Mouse (Mus musculus): Measurements from ENCODE around the gene Slc6a17.

Gene Slc6a17

DNA sequence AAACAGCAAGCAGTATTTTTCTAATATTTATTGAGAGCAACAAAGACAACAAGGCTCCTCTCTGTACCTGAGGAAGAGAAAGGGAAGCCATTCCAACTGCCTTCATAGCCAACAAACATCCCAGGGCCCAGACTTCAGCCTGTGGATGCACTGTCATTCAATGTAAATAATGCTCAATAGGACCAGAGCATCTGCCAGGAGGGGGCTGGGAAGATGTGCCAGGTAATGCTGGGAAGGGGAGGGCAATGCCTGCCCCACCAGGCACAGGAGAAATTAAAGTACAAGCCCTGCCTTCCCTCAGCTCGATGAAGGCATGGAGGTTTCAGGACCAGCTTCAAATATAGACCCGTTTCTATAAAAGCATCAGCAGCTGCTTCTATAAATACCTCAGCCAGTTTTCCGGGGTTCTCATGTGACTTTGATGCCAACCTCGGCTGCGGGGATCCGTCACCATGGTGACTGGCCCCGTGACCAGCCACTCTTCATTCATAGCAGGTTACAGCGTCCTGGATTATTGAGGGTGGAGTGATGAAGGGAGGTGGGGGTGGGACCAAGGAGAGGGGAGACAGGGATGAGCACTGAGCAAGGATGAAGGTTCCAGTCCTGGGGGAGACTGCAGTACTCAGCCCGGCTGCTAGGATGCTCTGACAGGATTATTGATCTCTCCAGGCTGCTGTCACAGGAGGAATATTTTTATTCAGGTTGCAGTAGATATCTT, 10.7 kb upstream of the Slc6a17 start:
- DNase-seq (ENCODE audit: extremely low read depth, low read depth, low spot score), result no peak

DNA sequence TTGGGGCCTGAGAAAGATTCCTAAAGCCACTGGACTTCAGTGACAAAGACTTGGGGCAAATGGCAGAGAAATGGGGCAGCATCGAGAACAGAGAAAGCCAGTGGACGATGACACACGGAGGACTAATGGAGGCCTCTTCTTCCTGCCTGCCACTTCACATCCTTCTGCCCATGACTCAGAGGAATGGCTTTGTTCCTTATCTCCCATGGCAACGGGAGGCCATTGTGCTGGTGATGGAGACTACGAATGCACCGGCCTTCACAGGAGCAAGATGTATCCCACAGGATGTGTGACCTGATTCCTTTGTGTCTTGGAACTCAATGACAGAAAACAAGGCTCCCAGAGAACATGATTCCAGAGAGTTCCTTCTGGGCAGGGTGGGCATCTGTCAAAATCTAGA, 6.7 kb upstream of the Slc6a17 start:
- no peak for DNase-seq (ENCODE audit: extremely low read depth, low read depth, low spot score)

DNA sequence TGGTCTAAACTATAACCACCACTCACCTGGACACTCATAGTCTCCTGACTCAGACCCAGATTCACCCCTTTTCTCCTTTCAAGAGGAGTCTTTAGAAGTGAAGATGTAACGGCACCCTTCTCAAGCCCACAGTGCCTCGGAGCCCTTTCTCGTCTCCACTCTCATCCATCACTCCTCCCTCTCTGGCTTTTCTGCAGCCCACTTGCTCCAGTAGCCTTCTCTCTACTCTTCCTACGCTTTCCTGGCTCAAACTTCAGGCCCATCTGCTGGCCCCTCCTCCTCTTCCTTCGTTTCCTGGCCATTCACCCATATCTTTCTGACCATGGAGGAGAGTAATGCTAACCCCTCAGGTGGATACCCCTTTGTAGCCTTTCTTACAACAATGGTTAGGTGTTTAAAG, 3.1 kb upstream of the Slc6a17 start:
- DNase-seq (ENCODE audit: extremely low read depth, low read depth, low spot score), result no peak

DNA sequence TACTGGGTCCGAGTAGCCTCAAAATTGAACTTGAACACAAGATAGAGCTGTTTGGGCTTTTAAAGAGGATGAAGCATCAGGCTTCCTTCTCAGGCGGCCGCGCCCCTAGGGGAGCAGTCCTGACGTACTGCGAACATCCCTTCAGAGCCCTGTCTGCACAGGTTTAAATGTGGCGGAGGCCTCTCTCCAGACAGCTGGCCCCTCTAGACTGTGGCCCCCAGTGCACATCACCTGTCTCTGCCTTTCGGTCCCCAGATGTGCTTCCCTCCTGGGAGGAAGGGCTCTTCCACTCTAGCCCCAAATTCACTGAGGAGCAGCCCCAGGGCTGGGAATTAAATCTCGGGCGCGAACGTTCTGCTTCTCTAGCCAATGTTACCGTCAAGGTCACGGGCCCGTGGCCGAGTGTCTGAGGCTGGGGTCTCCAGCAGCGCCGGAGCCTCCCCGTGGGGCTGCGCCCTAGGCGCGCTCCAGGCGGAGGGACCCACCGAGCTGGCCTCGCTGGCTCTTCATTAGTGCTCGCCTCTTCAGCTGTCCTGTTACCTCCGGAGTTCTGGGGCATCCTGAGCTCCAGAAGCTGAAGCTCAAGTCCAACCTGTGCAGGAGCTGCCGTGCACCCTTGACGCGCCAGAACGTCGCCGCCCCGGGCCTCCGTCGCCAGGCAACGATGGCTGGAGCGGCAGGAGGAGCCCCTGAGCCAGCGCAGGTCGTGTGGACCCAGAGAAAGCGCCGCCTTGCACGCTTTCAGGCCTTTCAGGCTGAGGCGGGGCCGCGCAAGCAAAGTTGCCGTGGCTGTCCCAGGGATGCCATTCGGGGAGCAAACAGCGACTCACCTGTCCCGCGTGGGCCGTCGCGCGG, 815 bp downstream of the Slc6a17 start:
- DNase-seq (ENCODE audit: extremely low read depth, low read depth, low spot score), result no peak

DNA sequence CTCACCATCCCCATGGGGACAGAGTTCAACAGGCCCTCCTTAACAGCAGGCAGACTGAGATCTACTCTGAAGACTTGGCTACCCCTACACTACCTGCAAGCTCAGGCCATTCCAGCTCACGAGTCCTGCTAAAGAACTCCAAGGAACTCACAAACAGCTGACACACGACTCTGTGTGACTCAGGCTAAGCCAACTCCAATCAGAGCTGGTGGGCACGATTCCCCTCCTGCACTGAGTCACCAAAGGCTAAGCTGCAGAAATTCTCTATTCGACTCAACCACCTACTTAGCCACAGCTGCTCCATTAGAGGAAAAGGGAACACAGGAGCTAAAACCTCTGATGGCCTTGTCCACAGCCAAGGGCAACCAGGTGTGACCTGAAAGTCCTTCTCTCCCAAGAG, 1.8 kb downstream of the Slc6a17 start:
- DNase-seq (ENCODE audit: extremely low read depth, low read depth, low spot score), result no peak

DNA sequence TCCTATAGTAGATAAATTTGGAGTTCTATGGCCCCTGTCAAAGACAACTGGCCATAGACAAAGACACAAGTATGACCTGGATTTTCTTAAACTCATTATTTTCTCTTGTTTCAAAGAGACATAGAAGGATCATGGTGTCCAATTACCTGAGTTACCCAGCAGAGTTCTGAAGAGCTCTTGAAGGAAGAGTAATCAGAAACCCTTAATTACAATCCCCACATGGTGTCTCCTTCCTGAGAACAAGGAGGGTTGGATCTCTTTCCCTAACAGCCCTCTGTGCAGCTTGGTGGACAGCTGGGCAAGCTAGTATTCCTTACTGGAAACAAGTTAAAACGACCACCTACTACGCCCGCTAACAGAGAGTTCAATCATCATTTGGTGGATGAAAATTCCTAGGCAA, 6.4 kb downstream of the Slc6a17 start:
- DNase-seq (ENCODE audit: extremely low read depth, low read depth, low spot score), result no peak

DNA sequence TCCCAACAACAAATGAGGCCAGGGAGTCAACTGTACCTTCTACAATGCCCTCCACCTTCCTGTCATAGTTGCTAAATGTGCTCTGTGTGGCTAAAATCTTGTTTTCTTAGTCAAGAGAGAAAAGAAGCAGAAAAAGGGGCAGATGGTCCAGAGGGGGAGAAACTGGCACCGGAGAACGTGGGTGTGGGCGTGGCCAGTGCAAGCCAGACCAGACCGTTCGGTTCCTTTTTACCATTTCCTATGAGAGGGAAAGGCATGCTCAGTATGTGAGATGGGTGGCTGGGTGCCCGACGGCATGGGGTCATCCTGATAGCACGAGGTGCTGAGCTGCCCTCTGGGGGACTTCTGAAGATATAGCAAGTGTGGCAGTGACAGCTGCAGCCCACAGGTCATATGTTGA, 9.1 kb downstream of the Slc6a17 start:
- no peak for DNase-seq (ENCODE audit: extremely low read depth, low read depth, low spot score)

DNA sequence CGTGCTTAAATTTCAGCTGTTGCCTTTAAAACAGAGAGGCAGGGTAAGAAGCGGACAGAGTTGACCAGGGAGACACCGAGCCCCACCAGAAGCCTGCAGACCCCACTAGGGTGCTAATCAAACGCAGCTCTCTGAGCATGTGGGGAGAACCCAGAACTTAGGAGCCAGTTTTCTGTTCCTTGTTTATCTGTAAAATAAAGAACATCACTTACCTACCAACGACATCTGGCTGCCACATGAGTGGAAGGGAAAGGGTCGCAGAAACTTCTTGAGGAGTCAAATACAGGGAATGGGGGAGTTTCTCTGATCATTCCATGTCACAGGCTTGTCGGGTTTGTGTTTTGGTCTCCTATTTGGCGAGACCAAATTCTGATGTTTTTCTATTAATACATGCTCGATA, 9.9 kb downstream of the Slc6a17 start:
- DNase-seq (ENCODE audit: extremely low read depth, low read depth, low spot score), result no peak

DNA sequence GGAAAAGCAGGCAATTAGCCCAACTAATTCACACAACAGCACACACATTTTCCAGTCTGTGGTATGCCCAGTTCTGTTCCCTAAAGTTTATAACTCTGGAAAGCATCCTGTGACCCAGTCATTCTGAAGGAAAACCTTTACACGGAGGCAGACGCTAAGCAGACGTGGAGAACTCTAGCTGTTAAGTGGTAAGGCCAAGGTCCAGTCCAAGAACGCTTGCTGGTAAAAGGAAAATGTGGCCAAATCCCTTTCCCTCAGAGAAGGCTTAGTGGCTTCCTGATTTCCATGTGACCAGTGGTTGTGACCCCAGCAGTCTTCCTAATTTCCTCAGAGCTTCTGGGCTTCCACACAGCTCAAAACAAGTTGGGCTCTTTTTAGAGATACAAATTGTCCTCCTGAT, 11.3 kb downstream of the Slc6a17 start:
- no peak for DNase-seq (ENCODE audit: extremely low read depth, low read depth, low spot score)

DNA sequence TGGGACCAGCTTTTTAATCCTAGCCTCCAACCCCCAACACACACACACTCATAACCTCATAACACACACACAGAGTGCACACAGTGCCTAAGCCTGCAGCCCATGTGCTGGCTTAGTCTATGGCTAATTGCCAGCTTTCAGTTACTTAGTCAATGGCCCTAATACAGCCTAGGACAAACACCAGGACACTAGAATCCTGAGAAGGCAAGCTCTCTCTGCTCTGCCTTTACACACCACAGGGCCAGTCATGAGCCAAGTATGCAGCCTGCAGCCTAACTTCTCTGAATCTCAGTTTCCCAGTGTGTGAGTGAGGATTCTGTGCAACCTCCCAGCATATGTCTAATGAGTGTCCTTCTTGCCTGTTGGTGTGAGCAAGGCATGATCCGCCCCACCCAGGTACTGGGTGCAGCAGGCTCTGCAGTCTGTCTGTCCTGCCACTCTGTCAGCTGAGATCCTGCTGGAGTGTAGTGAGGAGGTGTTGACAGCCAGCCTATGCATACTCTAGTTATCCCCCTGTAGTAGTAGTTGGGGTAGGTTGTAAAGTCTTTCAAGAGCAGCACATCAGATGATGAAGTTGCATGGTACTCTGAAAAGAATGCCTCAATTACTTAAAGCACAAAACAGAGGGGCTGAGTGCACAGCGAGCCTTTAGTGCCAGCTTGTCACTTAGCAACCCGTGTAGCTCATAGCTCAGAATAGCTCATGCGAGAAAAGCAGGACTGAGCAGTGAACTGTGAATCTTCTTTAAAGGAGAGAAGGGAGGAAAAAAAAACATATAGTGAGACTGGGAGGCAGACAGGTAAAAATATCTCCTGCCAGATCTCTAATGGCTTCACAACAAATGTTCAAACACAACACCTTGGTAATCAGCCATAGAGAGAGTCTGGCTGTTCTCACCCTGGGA, 12.1 kb downstream of the Slc6a17 start:
- DNase-seq (ENCODE audit: extremely low read depth, low read depth, low spot score), result no peak

DNA sequence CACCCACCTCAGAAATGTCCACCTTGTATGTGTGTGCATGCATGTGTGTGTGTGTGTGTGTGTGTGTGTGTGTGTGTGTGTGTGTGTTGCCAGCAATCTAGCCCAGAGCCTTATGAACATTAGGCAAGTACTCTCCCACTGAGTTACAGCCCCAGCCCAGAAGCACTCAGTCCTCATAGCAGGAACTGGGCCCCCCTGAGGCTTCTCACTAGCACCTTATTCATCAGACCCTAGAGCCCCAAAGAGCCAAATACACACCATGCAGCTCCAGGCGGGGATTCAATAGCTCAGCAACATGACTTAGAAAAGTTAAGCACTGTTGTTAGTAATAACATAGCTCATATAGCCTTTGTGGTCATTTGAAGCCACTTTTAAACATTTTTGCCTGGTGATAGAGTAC, 13.3 kb downstream of the Slc6a17 start:
- DNase-seq (ENCODE audit: extremely low read depth, low read depth, low spot score), result no peak

DNA sequence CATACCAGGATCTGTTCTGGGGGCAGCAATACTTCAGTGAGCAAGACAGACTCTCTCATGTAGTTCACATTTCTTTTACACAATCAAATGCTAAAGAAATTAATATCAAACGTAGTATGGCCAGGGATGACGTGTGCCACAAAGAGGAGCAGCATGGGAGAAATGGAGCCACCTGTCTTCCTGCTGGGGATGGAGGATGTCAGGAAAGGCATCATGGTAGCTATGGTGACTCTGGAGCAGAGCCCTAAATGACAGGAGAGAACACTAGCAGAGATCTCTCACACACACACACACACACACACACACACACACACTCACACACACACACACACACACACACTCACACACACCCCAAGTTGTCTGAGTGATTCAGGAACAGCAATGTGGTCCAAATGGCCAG, 14.1 kb downstream of the Slc6a17 start:
- DNase-seq (ENCODE audit: extremely low read depth, low read depth, low spot score), result no peak

DNA sequence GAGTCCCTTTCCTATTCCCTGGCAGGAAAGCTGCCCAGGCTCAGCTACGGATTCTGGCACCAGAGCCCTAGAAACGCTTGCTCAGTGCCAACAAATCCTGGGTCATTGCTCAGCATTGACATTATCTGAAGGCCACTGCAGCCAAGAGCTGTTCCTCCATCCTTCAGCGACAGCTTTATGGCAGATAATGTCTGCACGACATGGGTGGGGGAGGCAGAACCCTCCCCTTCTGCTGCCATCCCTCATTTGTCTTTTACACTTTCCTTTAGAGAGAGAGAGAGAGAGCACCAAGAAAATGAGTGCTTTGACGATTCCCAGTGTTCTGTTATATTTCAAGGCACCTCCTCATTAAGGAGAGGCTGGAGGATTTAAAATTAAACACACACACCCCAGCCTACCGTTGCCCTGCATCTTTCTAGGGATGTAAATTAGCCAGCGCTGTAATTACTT, 16.1 kb downstream of the Slc6a17 start:
- no peak for DNase-seq (ENCODE audit: extremely low read depth, low read depth, low spot score)

DNA sequence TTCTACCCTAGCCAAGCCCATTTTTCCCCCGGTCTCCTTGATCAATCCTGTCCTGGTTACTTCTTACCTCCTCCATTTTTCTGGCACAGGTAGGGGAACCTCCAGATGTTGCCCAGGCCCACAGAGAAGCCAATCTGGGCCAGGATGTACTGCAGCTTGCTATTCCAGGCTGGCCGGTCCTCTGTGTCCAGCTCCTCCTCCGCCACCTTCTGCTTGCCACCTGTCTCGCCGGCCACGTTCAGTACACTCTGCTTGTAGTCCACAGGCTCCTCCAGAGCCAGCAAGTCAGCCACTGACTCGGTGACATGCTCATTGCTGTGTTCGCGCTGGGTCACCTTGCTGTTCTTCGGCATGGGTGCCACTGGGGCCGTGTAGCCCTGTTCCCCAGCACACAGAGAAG, 17.5 kb downstream of the Slc6a17 start:
- DNase-seq (ENCODE audit: extremely low read depth, low read depth, low spot score), result no peak

DNA sequence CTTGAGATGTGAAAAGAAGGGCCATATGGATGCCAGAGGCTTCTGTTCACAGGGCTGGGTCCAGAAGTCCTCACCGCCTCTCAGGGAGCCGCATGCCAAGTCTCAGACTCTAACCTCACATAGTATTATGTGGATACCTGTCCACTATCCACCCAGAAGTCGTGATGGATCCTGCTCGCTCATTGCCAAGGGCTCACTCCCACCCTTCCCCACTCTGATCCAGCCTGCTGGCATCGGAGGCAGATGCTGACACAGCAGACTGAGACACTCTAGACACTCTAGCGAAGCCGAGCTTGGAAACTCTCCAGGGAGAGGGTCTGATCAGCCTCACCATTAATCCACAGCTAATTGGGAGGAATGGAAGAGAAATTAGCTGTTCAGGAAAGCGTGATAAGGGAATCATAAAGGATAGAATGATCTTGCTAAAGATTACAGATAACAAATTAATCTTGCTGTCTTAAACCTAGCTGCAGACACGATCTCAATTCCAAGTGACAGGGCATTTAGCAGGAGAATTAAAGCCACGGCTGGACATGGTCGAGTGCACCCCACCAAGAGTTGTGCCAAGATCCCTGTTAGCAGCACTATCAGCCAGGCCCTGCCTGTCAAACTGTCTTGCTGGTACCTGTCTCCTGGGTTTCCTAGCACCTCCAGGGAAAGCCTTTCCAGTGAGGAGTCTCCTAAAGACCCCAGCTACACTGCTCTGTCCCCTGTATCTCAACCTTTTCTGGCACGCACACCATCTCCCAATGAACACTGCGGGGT, 21.6 kb downstream of the Slc6a17 start:
- no peak for DNase-seq (ENCODE audit: extremely low read depth, low read depth, low spot score)

DNA sequence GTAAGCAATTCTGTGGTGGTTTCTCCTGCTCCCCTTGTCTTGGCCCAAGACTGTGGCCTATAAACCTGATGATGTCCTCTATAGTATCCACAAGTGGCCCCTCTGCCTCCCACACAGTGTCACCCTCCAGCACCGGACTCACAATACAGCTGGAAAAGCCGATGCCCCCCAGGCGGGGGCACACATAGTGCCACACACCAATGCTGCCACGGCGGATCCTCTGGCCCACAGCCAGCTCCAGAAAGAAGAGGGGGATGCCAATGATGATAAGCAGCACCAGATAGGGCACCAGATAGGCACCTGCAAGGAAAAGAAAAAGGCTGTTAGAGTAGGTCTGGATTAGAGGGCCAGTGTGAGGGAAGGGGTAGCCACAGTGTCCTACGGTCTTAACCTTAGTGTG, 22.3 kb downstream of the Slc6a17 start:
- no peak for DNase-seq (ENCODE audit: extremely low read depth, low read depth, low spot score)

DNA sequence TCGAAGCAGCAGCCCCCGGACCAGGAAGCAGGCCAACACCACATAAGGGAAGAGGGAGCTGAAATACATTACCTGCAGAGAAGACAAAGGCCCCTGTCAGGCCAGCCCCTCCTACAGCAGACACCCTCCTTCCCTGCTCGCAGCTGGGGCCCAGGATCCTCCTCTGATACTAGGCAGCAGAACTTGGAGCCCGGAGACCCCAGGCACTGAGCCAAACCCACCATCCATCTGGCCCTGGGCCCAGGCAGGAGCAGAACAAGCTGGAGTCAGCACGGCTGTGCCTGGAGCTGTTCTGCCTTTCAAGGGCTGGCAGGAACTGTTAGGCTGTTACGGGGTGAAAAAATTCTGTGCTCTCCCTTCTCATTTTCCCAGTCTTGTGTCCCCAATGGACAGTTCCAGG, 26.4 kb downstream of the Slc6a17 start:
- no peak for DNase-seq (ENCODE audit: extremely low read depth, low read depth, low spot score)

DNA sequence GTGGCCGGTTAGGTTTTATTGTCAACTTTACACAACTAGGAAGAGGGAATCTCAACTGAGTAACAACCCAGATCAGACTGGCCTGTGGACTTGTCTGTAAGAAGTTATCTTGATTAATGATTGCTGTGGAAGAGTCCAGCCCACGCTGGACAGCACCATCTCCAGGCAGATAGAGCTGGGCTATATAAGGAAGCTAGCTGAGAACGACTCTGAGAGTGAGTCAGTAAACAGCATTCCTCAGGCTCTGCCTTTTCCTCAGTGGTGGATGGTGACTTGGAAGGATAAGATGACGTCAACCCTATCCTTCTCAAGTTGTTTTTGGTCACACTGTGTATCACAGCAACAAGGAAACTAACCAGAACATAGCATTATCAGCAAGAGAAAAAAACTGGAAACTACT, 29.2 kb downstream of the Slc6a17 start:
- DNase-seq (ENCODE audit: extremely low read depth, low read depth, low spot score), result no peak

DNA sequence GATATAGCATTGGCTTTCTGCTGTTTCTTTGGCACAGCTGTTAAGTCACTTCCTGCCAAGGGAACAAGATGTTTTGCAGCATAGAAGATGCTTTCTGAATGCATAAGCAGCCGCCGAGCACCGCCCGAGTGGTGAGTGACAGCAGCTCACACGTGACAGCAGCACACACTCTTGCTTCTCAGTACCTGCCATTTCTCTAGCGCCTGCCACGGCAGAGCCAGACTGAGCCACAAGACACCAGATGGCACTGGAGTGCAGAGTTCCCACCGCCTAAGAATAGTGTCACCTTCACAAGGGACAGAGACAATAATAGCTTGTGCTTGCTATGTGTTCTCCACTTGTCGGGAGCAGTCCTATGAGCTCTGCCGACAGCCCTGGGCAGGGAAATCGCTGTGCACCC, 34.5 kb downstream of the Slc6a17 start:
- no peak for DNase-seq (ENCODE audit: extremely low read depth, low read depth, low spot score)

DNA sequence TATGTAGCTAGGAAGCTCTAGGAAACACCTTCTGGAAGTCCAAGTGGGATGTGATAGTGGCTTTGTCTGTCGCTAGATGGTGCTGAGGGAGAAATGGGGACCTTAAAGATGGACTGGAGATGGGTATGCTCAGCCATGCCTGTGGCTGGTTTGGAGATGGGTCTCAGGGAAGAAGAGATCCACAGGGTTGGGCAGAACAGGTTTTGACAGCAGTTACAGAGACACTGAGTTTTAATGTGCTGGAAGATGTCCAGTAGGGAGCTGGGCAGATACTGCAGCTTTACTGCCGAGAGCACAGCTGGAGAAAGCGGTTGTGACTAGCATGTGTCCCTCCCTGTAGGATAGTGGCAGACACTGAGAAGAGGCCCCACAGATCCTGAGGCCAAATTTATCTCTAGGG, 37.2 kb downstream of the Slc6a17 start:
- no peak for DNase-seq (ENCODE audit: extremely low read depth, low read depth, low spot score)

DNA sequence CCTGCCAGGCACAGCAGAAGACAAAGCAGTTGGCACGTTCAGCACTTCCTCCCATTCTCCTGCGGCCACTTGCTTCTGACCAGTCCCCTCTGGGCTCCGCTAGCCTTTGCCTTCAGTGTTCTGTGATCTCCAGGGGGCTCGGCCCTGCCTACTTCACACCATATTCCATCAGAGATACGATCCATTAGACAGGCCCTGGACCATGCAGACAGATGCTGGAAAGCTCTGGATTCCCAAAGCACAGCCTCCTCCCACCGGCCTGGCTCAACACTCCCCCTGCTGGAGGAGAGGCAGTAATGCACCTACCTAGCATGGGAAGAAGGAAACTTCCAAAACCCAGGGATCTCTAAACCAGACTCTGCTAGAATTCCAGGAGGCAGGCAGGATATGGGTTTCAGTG, 45.6 kb downstream of the Slc6a17 start:
- no peak for DNase-seq (ENCODE audit: extremely low read depth, low read depth, low spot score)
